Mouse (Mus musculus) lung, adult 2 months (tissue): ENCODE data around the gene Pde10a.

Experiments
- CTCF ChIP-seq: fragments of 200-500 bp; IDR thresholded peaks from 2 replicates; pipeline ENCODE4 v1.5.1; 2011; ENCODE audit warnings: mild to moderate bottlenecking, low read length, control low read depth; ENCODE audit not compliant: insufficient read depth
- POLR2A ChIP-seq: fragments of 200-500 bp; IDR thresholded peaks from 2 replicates; pipeline ENCODE4 v1.6.1; 2011; ENCODE audit warnings: low read depth, mild to moderate bottlenecking, control low read depth, low read length, borderline replicate concordance; ENCODE audit errors: extremely low read depth

GRCm38 (mm10) chr17:8573542-8574260 lies 48.5 kb downstream of the Pde10a start:
- no peak for TF ChIP-seq CTCF
- TF ChIP-seq POLR2A = no peak
